Mouse (Mus musculus) layer of hippocampus, postnatal 25 days (tissue): ENCODE measurements around the gene AL732309.1. TPM values are rescaled to one million over a fixed set of nuclear protein-coding genes. Genes with fewer than 3 reads are reported as not detected.
A peak's percentile ranks its signal among the peaks of the same experiment; 100 is the strongest.

Source experiments
- DNase-seq, 2 experiments: peaks; one replicate each; pipeline ENCODE4 v3.0.0; 2022; ENCODE audit warnings: mixed read lengths in 2 of 2, low spot score in 1 of 2; ENCODE audit errors: extremely low spot score in 1 of 2
- total RNA-seq, 2 experiments: library from RNA; stranded (reverse); gene quantifications; 2 replicates each; pipeline ENCODE4 v1.2.3; 2021

Gene AL732309.1
- total RNA-seq, 2 experiments from 2014 or later = 3.3 to 5.2 TPM

GRCm38 (mm10) chr2:25240723-25241437 lies 5.8 kb downstream of the AL732309.1 start:
- DNase-seq = peak; percentile 36 to 46

- DNase-seq = no peak
Observed at GRCm38 (mm10) chr2:25240310-25240709, 6.4 kb downstream of the AL732309.1 start.

GRCm38 (mm10) chr2:25239766-25240165 lies 6.9 kb downstream of the AL732309.1 start:
- no peak for DNase-seq

- no peak for DNase-seq
Observed at GRCm38 (mm10) chr2:25238106-25238505, 8.6 kb downstream of the AL732309.1 start.

- no peak for DNase-seq
Observed at GRCm38 (mm10) chr2:25237522-25237921, 9.1 kb downstream of the AL732309.1 start.

GRCm38 (mm10) chr2:25236614-25237013 lies 10.0 kb downstream of the AL732309.1 start, which contains the start of gene Rnf224:
Rnf224 (minus strand) TSS chr2:25236787.
- no peak for DNase-seq

GRCm38 (mm10) chr2:25234551-25235220 lies 12.0 kb downstream of the AL732309.1 start:
- no peak for DNase-seq

GRCm38 (mm10) chr2:25234050-25234449 lies 12.6 kb downstream of the AL732309.1 start, which contains the start of gene Slc34a3:
Slc34a3 (minus strand) TSS chr2:25234364.
- DNase-seq = no peak

GRCm38 (mm10) chr2:25233421-25233820 lies 13.2 kb downstream of the AL732309.1 start:
- no peak for DNase-seq

- DNase-seq = no peak
Observed at GRCm38 (mm10) chr2:25231038-25231437, 15.6 kb downstream of the AL732309.1 start.

- no peak for DNase-seq
Observed at GRCm38 (mm10) chr2:25230581-25230980, 16.1 kb downstream of the AL732309.1 start.

GRCm38 (mm10) chr2:25229582-25229981 lies 17.1 kb downstream of the AL732309.1 start:
- no peak for DNase-seq

GRCm38 (mm10) chr2:25228995-25229530 lies 17.6 kb downstream of the AL732309.1 start:
- DNase-seq = no peak

GRCm38 (mm10) chr2:25228431-25228889 lies 18.2 kb downstream of the AL732309.1 start:
- peak; percentile 65 to 88 for DNase-seq

GRCm38 (mm10) chr2:25227406-25227805 lies 19.3 kb downstream of the AL732309.1 start:
- no peak for DNase-seq

GRCm38 (mm10) chr2:25226864-25227263 lies 19.8 kb downstream of the AL732309.1 start:
- DNase-seq = peak in 1 of 2 experiments; percentile 26

GRCm38 (mm10) chr2:25225811-25226379 lies 20.8 kb downstream of the AL732309.1 start:
- DNase-seq = no peak

- DNase-seq = peak; percentile 81 to 92
Observed at GRCm38 (mm10) chr2:25224766-25225752, 21.6 kb downstream of the AL732309.1 start.

GRCm38 (mm10) chr2:25224492-25224765 lies 22.2 kb downstream of the AL732309.1 start, which contains the start of gene Tubb4b:
Tubb4b (minus strand) TSS chr2:25224702.
- peak in 1 of 2 experiments; percentile 81 for DNase-seq
